Mouse (Mus musculus): Measurements from ENCODE around the gene Fkbp15. TPM values are rescaled to one million over a fixed set of nuclear protein-coding genes. Genes with fewer than 3 reads are reported as not detected.

Gene Fkbp15
- total RNA-seq (2021): 10 to 100 TPM; 36.3 to 38.4 TPM

GRCm38 (mm10) chr4:62360088-62360804 lies at the start of gene Fkbp15, which contains the start of gene Slc31a1:
Gene Fkbp15, minus strand, starts transcription at chr4:62360548.
Gene Slc31a1, plus strand, starts transcription at chr4:62360727.
- intact Hi-C loops (cut with DNase I): no loop called here
- DNase-seq: peak; percentile 98

- DNase-seq: no peak
- intact Hi-C loops (cut with DNase I): no loop called here
Measured at GRCm38 (mm10) chr4:62409615-62410014, 49.3 kb upstream of the Fkbp15 start.

- intact Hi-C loops (cut with DNase I): no loop called here
Measured at GRCm38 (mm10) chr4:62408601-62409282, 48.4 kb upstream of the Fkbp15 start, which contains the start of the genes Cdc26 and Prpf4. Gene Cdc26, minus strand, starts transcription at chr4:62408642. Gene Prpf4, plus strand, starts transcription at chr4:62408797.

DNA sequence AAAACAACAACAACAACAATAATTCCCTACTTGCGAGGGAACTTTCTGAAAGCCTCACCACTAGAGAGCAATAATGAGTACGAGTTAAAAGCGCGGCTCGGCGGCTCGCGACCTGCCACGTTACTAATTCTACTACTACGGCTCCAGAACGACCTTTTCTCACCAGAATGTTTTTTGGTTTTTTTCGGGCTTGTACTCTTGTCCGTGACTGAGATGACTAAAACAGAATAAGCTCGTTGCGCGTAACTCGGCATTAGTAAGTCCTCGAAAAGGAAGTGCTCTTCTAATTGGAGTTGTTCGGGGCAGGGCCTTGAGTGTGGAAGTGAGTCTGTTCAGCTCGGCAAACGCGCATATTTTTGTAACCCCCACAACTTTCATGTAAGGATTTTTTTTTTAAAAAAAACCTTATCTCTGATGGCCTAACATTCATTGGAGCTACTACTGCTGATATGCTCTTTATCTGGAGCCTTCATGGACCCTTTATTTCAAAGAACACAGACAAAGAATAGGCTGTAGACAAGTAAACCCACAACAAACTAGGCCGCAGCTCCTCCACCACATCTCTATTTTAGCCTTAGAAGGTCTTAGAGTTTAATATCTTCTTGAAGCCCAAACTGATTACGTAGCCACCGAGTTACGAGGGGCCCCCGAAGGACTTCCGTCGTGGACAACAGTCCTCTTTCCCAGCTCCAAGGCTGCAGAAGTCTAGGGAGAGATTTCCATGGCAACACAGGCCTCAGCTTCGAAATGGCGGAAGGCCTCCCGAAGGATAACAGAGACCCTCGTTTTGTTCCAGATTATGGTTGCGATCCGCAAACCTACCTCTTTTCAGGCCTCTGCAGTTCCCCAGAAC lies 47.6 kb upstream of the Fkbp15 start:
- intact Hi-C loops (cut with DNase I): no loop called here
- DNase-seq: peak; percentile 35

More at GRCm38 (mm10) chr4:62408601-62409282, 48.4 kb upstream of the Fkbp15 start, which contains the start of the genes Cdc26 and Prpf4:
- peak; percentile 99 for DNase-seq

GRCm38 (mm10) chr4:62406133-62406532 lies 45.8 kb upstream of the Fkbp15 start:
- intact Hi-C loops (cut with DNase I): no loop called here
- no peak for DNase-seq

DNA sequence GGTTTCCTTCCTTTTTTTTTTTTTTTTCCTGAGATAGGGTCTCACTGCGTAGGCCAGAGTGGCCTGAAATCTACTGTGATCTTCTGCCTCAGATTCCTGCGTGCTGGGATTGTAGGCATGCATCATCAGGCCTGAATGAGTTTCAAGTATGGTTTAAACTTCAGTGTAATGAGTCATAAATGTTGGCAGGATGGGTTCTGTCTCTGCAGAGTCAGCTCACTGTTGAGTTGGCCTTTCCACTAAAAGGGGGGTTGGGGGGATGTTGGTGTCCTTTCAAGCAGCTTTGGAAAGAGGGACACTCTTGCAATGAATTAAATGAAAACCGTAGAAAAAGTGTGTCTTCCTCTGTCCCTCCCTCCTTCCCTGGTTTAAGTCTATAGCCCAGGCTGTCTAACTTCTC lies 38.6 kb upstream of the Fkbp15 start:
- DNase-seq: no peak
- intact Hi-C loops (cut with DNase I): no loop called here

- no peak for DNase-seq
- intact Hi-C loops (cut with DNase I): no loop called here
Measured at GRCm38 (mm10) chr4:62397616-62398365, 37.4 kb upstream of the Fkbp15 start.

DNA sequence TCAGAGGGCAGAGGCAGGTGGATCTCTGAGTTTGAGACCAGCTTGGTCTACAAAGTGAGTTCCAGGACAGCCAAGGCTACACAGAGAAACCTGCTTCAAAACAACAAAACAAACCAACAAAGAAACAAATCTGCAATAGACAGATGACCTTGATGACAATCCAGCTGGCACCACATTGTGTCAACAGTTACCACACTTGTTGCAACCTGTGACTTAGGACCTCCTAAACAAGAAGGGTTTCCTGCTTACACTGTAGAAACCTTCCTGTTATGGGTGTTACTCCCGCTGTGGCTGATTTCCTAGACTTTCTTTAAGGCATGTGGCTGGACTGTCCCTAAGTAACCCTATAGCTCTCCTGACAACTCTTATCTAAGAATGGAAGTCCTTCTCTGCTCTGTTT lies 35.5 kb upstream of the Fkbp15 start:
- intact Hi-C loops (cut with DNase I): no loop called here
- DNase-seq: no peak

DNA sequence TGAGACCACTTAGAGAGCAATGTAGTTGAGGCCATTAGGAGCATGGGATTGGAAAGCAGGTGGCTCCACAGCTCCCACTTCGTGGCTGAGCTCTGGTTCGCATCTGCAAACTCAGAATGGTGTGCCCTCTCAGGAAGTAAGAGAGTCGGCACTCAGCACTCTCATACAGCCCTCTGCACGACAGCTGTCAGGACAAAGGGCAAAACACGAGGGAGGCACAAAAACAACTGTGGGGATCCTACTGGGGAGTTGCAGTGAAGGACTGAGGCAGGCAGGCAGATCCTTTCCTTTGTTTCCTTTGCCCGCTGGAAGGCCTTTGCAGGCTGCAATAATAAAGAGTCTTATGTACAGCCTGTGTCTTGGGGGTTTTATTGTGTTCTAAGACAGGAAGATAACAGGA lies 33.1 kb upstream of the Fkbp15 start:
- intact Hi-C loops (cut with DNase I): no loop called here
- no peak for DNase-seq

- no peak for DNase-seq
- intact Hi-C loops (cut with DNase I): no loop called here
Measured at GRCm38 (mm10) chr4:62391892-62392291, 31.5 kb upstream of the Fkbp15 start.

- no peak for DNase-seq
- intact Hi-C loops (cut with DNase I): no loop called here
Measured at GRCm38 (mm10) chr4:62389592-62390512, 29.5 kb upstream of the Fkbp15 start.

DNA sequence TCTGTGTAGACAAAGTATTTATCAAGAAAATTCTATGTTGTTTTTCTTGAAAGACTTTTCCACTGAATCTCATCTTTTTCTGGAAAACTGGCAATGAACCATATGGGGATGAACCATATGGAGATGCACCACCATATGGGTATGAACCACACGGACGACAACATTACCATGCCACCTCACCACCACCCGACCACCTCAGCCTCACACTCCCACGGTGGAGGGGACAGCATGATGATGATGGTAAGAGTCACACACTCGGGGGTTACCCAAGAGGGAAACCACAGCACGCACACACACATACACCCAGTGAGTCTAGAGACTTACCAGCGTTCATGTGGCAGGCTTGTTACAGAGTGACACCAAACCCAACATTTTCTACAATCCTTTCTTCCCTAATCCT lies 25.1 kb upstream of the Fkbp15 start:
- intact Hi-C loops (cut with DNase I): no loop called here
- no peak for DNase-seq

GRCm38 (mm10) chr4:62384159-62384558 lies 23.8 kb upstream of the Fkbp15 start:
- no peak for DNase-seq
- intact Hi-C loops (cut with DNase I): no loop called here

GRCm38 (mm10) chr4:62383752-62384151 lies 23.4 kb upstream of the Fkbp15 start:
- no peak for DNase-seq
- intact Hi-C loops (cut with DNase I): no loop called here

- intact Hi-C loops (cut with DNase I): no loop called here
- no peak for DNase-seq
Measured at GRCm38 (mm10) chr4:62383207-62383606, 22.9 kb upstream of the Fkbp15 start.

DNA sequence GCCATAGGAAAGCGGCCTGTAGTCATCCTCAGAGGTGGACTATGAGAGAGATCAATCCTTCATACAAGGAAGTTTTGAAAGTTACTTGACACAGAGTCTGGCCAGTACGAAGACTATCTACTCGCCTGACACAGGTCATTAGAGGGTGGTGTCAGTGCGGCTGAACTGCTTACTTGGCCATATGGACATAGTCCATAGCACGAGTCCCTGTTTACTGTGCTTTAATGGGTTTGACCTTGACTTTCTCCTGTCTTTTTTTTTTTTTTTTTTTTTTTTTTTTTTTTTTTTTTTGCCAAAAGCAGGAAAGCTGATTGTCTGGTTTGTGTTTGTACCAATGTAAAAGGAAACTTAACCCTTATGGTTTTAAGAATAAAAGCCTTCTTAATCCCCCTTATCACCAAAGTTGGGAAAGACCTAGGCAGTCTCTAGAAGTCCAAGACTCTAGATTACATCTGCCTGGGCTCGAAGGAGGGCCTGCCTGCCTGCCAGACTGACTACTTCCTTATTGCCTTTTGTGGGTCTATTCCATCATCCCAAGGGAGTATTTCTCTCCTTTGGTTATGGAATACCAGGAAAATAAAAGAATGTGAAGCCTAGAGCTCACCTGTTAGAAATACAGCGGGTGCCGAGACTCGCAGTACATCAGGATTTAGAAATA lies 19.5 kb upstream of the Fkbp15 start:
- intact Hi-C loops (cut with DNase I): no loop called here
- DNase-seq: no peak

DNA sequence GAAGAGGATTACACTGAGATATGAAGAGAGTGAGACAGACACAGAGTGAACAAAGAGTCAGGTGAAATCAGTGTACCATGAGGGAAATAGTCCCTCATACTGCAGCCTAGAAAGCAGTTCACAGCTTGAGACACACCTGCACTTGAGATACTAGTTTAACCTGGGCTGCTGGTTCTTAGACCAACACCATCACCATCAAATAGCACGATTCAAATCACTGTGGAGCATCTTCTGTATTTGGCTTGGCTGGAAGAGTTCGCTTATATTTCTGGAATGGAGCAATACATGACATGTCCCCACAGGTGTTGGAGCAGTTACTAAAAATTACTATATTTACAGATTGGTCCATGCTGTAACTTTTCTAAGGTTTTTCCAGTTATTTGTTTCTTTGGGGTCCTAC lies 15.8 kb upstream of the Fkbp15 start:
- intact Hi-C loops (cut with DNase I): no loop called here

DNA sequence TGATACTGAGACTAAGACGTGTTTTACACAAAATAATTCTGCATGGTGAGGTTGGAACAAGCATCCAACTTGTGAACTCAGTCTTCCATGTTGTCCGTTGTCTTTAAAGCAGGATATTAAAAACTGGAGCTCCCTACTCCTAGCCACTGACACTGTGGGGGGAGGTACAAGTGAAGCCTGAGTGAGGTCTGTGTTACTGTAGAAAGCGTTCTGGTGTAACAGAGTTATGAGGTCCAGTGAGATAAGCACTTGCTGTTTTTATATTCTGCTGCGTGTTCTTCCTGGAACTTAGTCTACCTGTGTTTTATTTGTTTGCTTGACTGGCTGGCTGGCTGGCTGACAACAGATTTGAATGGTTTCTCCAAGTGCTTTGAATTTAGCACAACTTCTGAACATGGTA lies 14.0 kb upstream of the Fkbp15 start:
- no peak for DNase-seq
- intact Hi-C loops (cut with DNase I): no loop called here

More for the DNA sequence above, 15.8 kb upstream of the Fkbp15 start:
- no peak for DNase-seq

- DNase-seq: no peak
- intact Hi-C loops (cut with DNase I): no loop called here
Measured at GRCm38 (mm10) chr4:62373668-62374067, 13.3 kb upstream of the Fkbp15 start.
